ENCODE assay signal across 8 mouse cellular contexts in genomic region chr8:54705743-54706142, GRCm38 (mm10).
DNase-seq lines count a peak whose midpoint lies in the region; ATAC-seq and TF ChIP-seq lines count a peak whose summit lies in the region.

No protein-coding gene starts in this region.

- no peak for ATAC-seq in forebrain, postnatal 0 days
- ATAC-seq in forebrain, embryonic 16.5 days: no peak
- no peak for ATAC-seq in liver, postnatal 0 days
- no peak for ATAC-seq in liver, embryonic 12.5 days

- no peaks in the 10 kb centered on the region for H3K4me1 ChIP-seq in forebrain, postnatal 0 days (ENCODE audit: insufficient read depth)
- no peaks in the 10 kb centered on the region for H3K4me1 ChIP-seq in forebrain, embryonic 16.5 days (replicated peaks; ENCODE audit: control insufficient read depth, insufficient read depth, low read length)
- no peaks in the 10 kb centered on the region for H3K4me1 ChIP-seq in liver, postnatal 0 days (ENCODE audit: insufficient read depth)
- no peaks in the 10 kb centered on the region for H3K4me1 ChIP-seq in liver, embryonic 12.5 days

- no peaks in the 10 kb centered on the region for H3K9me3 ChIP-seq in forebrain, postnatal 0 days (ENCODE audit: low read length)
- H3K9me3 ChIP-seq in forebrain, embryonic 16.5 days (ENCODE audit: control insufficient read depth, low read length): no peaks in the 10 kb centered on the region
- no peaks in the 10 kb centered on the region for H3K9me3 ChIP-seq in liver, postnatal 0 days (ENCODE audit: low read length)
- no peaks in the 10 kb centered on the region for H3K9me3 ChIP-seq in liver, embryonic 12.5 days (replicated peaks)

- TF ChIP-seq CTCF in forebrain, postnatal 0 days (IDR thresholded peaks at IDR 0.05; ENCODE audit: low read depth): 0 out of 2 replicates have a peak, but pooled peaks have one; percentile 30
- peak; percentile 33 for TF ChIP-seq CTCF in liver, postnatal 0 days (IDR thresholded peaks at IDR 0.05; ENCODE audit: low read depth)

- DNase-seq in forebrain, postnatal 0 days: peak; percentile 17
- no peak for DNase-seq in liver, postnatal 0 days
- DNase-seq in liver: no peak
- peak; percentile 57 for DNase-seq in brain, adult 2 months (ENCODE audit: low read depth, low spot score)
- DNase-seq in retina, embryonic 14.5 days (ENCODE audit: low spot score): peak; percentile 56
- no peak for DNase-seq in left cerebral cortex, adult 11 months (ENCODE audit: low spot score)

- no peak overlapping the region for H3K4me2 ChIP-seq in forebrain, postnatal 0 days (ENCODE audit: low read depth)
- H3K4me2 ChIP-seq in forebrain, embryonic 16.5 days (ENCODE audit: low read length): no peak overlapping the region
- H3K4me2 ChIP-seq in liver, postnatal 0 days (ENCODE audit: low read depth, low read length): no peak overlapping the region
- no peak overlapping the region for H3K4me2 ChIP-seq in liver, embryonic 12.5 days

- H3K27me3 ChIP-seq in forebrain, postnatal 0 days (ENCODE audit: insufficient read depth, low read length): no peaks in the 10 kb centered on the region
- H3K27me3 ChIP-seq in forebrain, embryonic 16.5 days (replicated peaks; ENCODE audit: control insufficient read depth, insufficient read depth, low read length): no peaks in the 10 kb centered on the region
- no peaks in the 10 kb centered on the region for H3K27me3 ChIP-seq in liver, postnatal 0 days (ENCODE audit: insufficient read depth, low read length)
- H3K27me3 ChIP-seq in liver, embryonic 12.5 days (replicated peaks): no peaks in the 10 kb centered on the region

- no peak overlapping the region for H3K27ac ChIP-seq in forebrain, postnatal 0 days (ENCODE audit: low read depth, low read length)
- no peak overlapping the region for H3K27ac ChIP-seq in forebrain, embryonic 16.5 days (ENCODE audit: low read length)
- H3K27ac ChIP-seq in liver, postnatal 0 days (ENCODE audit: low read depth): no peak overlapping the region
- no peak overlapping the region for H3K27ac ChIP-seq in liver, embryonic 12.5 days

- TF ChIP-seq EP300 in liver, postnatal 0 days (IDR thresholded peaks at IDR 0.05; ENCODE audit: low read depth): no peak

- no peak overlapping the region for H3K4me3 ChIP-seq in forebrain, postnatal 0 days (ENCODE audit: low read depth, low read length)
- H3K4me3 ChIP-seq in forebrain, embryonic 16.5 days (replicated peaks; ENCODE audit: low read length): no peak overlapping the region
- H3K4me3 ChIP-seq in liver, postnatal 0 days (ENCODE audit: low read depth, low read length): no peak overlapping the region
- H3K4me3 ChIP-seq in liver, embryonic 12.5 days: no peak overlapping the region

- H3K36me3 ChIP-seq in forebrain, postnatal 0 days (ENCODE audit: insufficient read depth): no peaks in the 10 kb centered on the region
- no peaks in the 10 kb centered on the region for H3K36me3 ChIP-seq in forebrain, embryonic 16.5 days (ENCODE audit: control insufficient read depth, insufficient read depth)
- no peaks in the 10 kb centered on the region for H3K36me3 ChIP-seq in liver, postnatal 0 days (replicated peaks; ENCODE audit: insufficient read depth, low read length)
- no peaks in the 10 kb centered on the region for H3K36me3 ChIP-seq in liver, embryonic 12.5 days

- no peak overlapping the region for H3K9ac ChIP-seq in forebrain, postnatal 0 days
- no peak overlapping the region for H3K9ac ChIP-seq in forebrain, embryonic 16.5 days (replicated peaks; ENCODE audit: low read depth, low read length)
- no peak overlapping the region for H3K9ac ChIP-seq in liver, postnatal 0 days (replicated peaks)
- H3K9ac ChIP-seq in liver, embryonic 12.5 days: no peak overlapping the region

- 33% methylated on average over 2 of the region's 2 CpGs for WGBS in forebrain, postnatal 0 days
- WGBS in forebrain, embryonic 16.5 days: 40% methylated on average over 2 of the region's 2 CpGs
- 52% methylated on average over 2 of the region's 2 CpGs for WGBS in liver, postnatal 0 days (ENCODE audit: insufficient replicate concordance)
- 51% methylated on average over 2 of the region's 2 CpGs for WGBS in liver, embryonic 12.5 days (ENCODE audit: insufficient replicate concordance)

Comparison
In these comparisons a context has a peak if more than half of its experiments do, and no peak if none do; other contexts are left out.
1. DNase-seq: peak in forebrain, postnatal 0 days (single experiment), brain, adult 2 months (single experiment) and retina, embryonic 14.5 days (single experiment); none in liver, postnatal 0 days (single experiment), liver (single experiment) and left cerebral cortex, adult 11 months (single experiment).